Mouse (Mus musculus): ENCODE results near the gene Atp2b4.

DNA sequence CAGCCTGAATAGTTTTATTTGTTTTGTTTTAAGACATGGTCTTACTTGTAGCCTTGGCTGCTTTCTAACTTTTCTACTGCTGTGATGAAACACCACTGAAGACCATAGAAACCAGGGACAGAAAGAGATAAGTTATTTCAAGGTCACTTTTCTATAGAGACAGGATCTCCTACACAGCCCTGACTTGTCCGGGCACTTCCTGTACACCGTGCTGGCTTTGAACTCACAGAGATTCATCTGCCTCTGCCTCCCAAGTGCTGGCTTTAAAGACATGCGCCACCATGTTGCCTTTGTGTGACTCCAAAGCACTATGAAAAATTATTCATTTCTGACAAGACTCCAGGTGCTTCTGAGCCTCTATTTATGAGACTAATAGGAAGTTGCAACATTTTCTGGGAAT is 129.6 kb downstream of the Atp2b4 start:
- TF ChIP-seq CTCF (IDR thresholded peaks at IDR 0.05; ENCODE audit: low read depth, low read length) (no peak), POLR2A (IDR thresholded peaks at IDR 0.05; ENCODE audit: extremely low read depth, insufficient read depth, low read length) (no peak)
